Mouse (Mus musculus) G1E (cell line): ENCODE measurements around the gene Fam155a. TPM values are rescaled to one million over a fixed set of nuclear protein-coding genes. Genes with fewer than 3 reads are reported as not detected.

Source experiments
- ATAC-seq: 2 replicates; pipeline ENCODE4 v1.8.0; 2016; ENCODE audit warnings: mild to moderate bottlenecking; ENCODE audit not compliant: insufficient number of reproducible peaks, poor library complexity, low FRiP score, severe bottlenecking; ENCODE audit errors: extremely low read depth
- DNase-seq: peaks from one replicate; pipeline ENCODE4 v3.0.0; 2012; ENCODE audit warnings: low spot score
- H3K27me3 ChIP-seq: 2 replicates; pipeline ENCODE4 v1.6.1; 2012; ENCODE audit warnings: mild to moderate bottlenecking, low read length, inconsistent platforms; ENCODE audit not compliant: insufficient read depth
- H3K36me3 ChIP-seq: replicated peaks from 2 replicates; pipeline ENCODE3; 2012; ENCODE audit warnings: mild to moderate bottlenecking, inconsistent platforms
- H3K4me1 ChIP-seq: 2 replicates; pipeline ENCODE4 v1.6.1; 2012; ENCODE audit warnings: low read depth, low read length, inconsistent platforms, mixed read lengths; ENCODE audit not compliant: insufficient read depth
- H3K4me3 ChIP-seq: 2 replicates; pipeline ENCODE4 v1.5.1; 2012; ENCODE audit warnings: low read depth, mild to moderate bottlenecking, inconsistent platforms, low read length, moderate library complexity, mixed read lengths
- H3K9me3 ChIP-seq: replicated peaks from 2 replicates; pipeline ENCODE4 v1.6.1; 2012; ENCODE audit warnings: inconsistent platforms
- CTCF ChIP-seq: IDR thresholded peaks from 2 replicates; pipeline ENCODE4 v1.5.1; 2012; ENCODE audit warnings: low read depth, low read length, inconsistent platforms, mixed read lengths
- GATA1 ChIP-seq: IDR thresholded peaks from 2 replicates; pipeline ENCODE4 v1.6.1; 2012; ENCODE audit warnings: borderline replicate concordance, low read length, inconsistent platforms, mixed read lengths
- GATA2 ChIP-seq: IDR thresholded peaks from 2 replicates; pipeline ENCODE4 v1.6.1; 2012; ENCODE audit warnings: low read depth, low read length, inconsistent platforms, borderline replicate concordance
- POLR2AphosphoS5 ChIP-seq: IDR thresholded peaks from 2 replicates; pipeline ENCODE4 v1.6.1; 2012; ENCODE audit warnings: low read depth, low read length, inconsistent platforms; ENCODE audit not compliant: insufficient replicate concordance
- TAL1 ChIP-seq: conservative IDR thresholded peaks from 2 replicates; pipeline ENCODE4 v1.6.1; 2012; ENCODE audit warnings: low read depth, low read length, inconsistent platforms, mixed read lengths
- polyA plus RNA-seq: library from polyadenylated mRNA; stranded (reverse); fragments of >175 nt; gene quantifications from 2 replicates; pipeline ENCODE4 v1.2.3, GENCODE M21; 2012
- total RNA-seq, 2 experiments: library from RNA; stranded (forward) in 1 of 2; stranded (reverse) in 1 of 2; fragments of 200-1000 nt in 1 of 2; fragments of >200 nt in 1 of 2; fragmentation: Nextera tagmentation in 1 of 2; gene quantifications; 2 replicates each; pipeline ENCODE4 v1.2.3; 2014 to 2017

The Fam155a gene
- total and polyA plus RNA-seq, 3 experiments: 0.27 TPM; not detected in 2

GRCm38 (mm10) chr8:9799923-9800322, 29.0 kb upstream of the Fam155a start:
- Histone ChIP-seq H3K9me3 (no peaks in the 10 kb centered on the region), H3K36me3 (no peaks in the 10 kb centered on the region), H3K27me3 (no peaks in the 10 kb centered on the region), H3K4me1 (no peaks in the 10 kb centered on the region), H3K4me3 (no peak overlapping the region)
- no peak for DNase-seq
- no peak for TF ChIP-seq CTCF
- no peak for TF ChIP-seq GATA1
- TF ChIP-seq GATA2: no peak
- ATAC-seq: no peak

- no peaks in the 10 kb centered on the region for H3K9me3 ChIP-seq
- no peaks in the 10 kb centered on the region for H3K4me1 ChIP-seq
Observed at GRCm38 (mm10) chr8:9797514-9797913, 26.6 kb upstream of the Fam155a start.

GRCm38 (mm10) chr8:9795724-9796123, 24.8 kb upstream of the Fam155a start:
- ATAC-seq: no peak
- DNase-seq: no peak

More at GRCm38 (mm10) chr8:9797514-9797913, 26.6 kb upstream of the Fam155a start:
- Histone ChIP-seq H3K36me3 (no peaks in the 10 kb centered on the region), H3K27me3 (no peaks in the 10 kb centered on the region), H3K4me3 (no peak overlapping the region)
- ATAC-seq (no peak), DNase-seq (no peak)
- TF ChIP-seq GATA2: no peak
- no peak for TF ChIP-seq POLR2AphosphoS5
- TF ChIP-seq CTCF: no peak
- no peak for TF ChIP-seq TAL1
- no peak for TF ChIP-seq GATA1

GRCm38 (mm10) chr8:9793351-9793750, 22.4 kb upstream of the Fam155a start:
- DNase-seq (no peak), ATAC-seq (no peak)
- H3K9me3 ChIP-seq: no peaks in the 10 kb centered on the region

More at GRCm38 (mm10) chr8:9795724-9796123, 24.8 kb upstream of the Fam155a start:
- H3K36me3 ChIP-seq: no peaks in the 10 kb centered on the region
- H3K9me3 ChIP-seq: no peaks in the 10 kb centered on the region
- no peak overlapping the region for H3K4me3 ChIP-seq
- H3K4me1 ChIP-seq: no peaks in the 10 kb centered on the region
- TF ChIP-seq GATA1 (no peak), CTCF (no peak)
- H3K27me3 ChIP-seq: no peaks in the 10 kb centered on the region

GRCm38 (mm10) chr8:9780332-9780731, 9.4 kb upstream of the Fam155a start:
- H3K9me3 ChIP-seq: peaks cover 4% of the 10 kb centered on the region
- no peak for ATAC-seq

More at GRCm38 (mm10) chr8:9793351-9793750, 22.4 kb upstream of the Fam155a start:
- Histone ChIP-seq H3K27me3 (no peaks in the 10 kb centered on the region), H3K4me1 (no peaks in the 10 kb centered on the region), H3K4me3 (no peak overlapping the region), H3K36me3 (no peaks in the 10 kb centered on the region)
- TF ChIP-seq GATA1 (no peak), GATA2 (no peak), CTCF (no peak), POLR2AphosphoS5 (no peak), TAL1 (no peak)

GRCm38 (mm10) chr8:9778148-9778547, 7.2 kb upstream of the Fam155a start:
- Histone ChIP-seq H3K4me1 (no peaks in the 10 kb centered on the region), H3K4me3 (no peak overlapping the region), H3K9me3 (peaks cover 4% of the 10 kb centered on the region), H3K27me3 (no peaks in the 10 kb centered on the region), H3K36me3 (no peaks in the 10 kb centered on the region)
- no peak for TF ChIP-seq TAL1
- TF ChIP-seq GATA2: no peak
- no peak for TF ChIP-seq CTCF
- no peak for TF ChIP-seq POLR2AphosphoS5
- no peak for TF ChIP-seq GATA1
- DNase-seq (no peak), ATAC-seq (no peak)

More at GRCm38 (mm10) chr8:9780332-9780731, 9.4 kb upstream of the Fam155a start:
- H3K36me3 ChIP-seq: no peaks in the 10 kb centered on the region
- no peaks in the 10 kb centered on the region for H3K4me1 ChIP-seq
- no peak for DNase-seq
- TF ChIP-seq CTCF: no peak
- no peak for TF ChIP-seq POLR2AphosphoS5
- TF ChIP-seq GATA1: no peak
- TF ChIP-seq TAL1: no peak
- no peak for TF ChIP-seq GATA2
- no peak overlapping the region for H3K4me3 ChIP-seq
- no peaks in the 10 kb centered on the region for H3K27me3 ChIP-seq

- H3K9me3 ChIP-seq: peaks cover 12% of the 10 kb centered on the region
- no peak overlapping the region for H3K4me3 ChIP-seq
- no peak for ATAC-seq
- H3K36me3 ChIP-seq: no peaks in the 10 kb centered on the region
- H3K27me3 ChIP-seq: no peaks in the 10 kb centered on the region
- DNase-seq: no peak
- no peak for TF ChIP-seq TAL1
- no peak for TF ChIP-seq GATA2
- no peak for TF ChIP-seq GATA1
- TF ChIP-seq POLR2AphosphoS5: no peak
- no peak for TF ChIP-seq CTCF
- no peaks in the 10 kb centered on the region for H3K4me1 ChIP-seq
Observed at GRCm38 (mm10) chr8:9776818-9777217, 5.9 kb upstream of the Fam155a start.
